Mouse (Mus musculus) lung, embryonic 15.5 days (tissue): ENCODE data around the gene Wdr54. TPM values are rescaled to one million over a fixed set of nuclear protein-coding genes. Genes with fewer than 3 reads are reported as not detected.

Experiments
- ATAC-seq: fragments of 200-750 bp; cut with Nextera tagmentation; 2 replicates; pipeline ENCODE4 v1.8.0; 2017; ENCODE audit warnings: moderate number of reproducible peaks, borderline replicate concordance; ENCODE audit not compliant: low FRiP score, low TSS enrichment; ENCODE audit errors: extremely low read depth
- H3K27ac ChIP-seq: fragments of 300-500 bp; sonication (generic); 2 replicates; pipeline ENCODE4 v1.5.1; 2015; ENCODE audit warnings: moderate library complexity, mild to moderate bottlenecking, inconsistent platforms
- H3K27me3 ChIP-seq: fragments of 300-500 bp; sonication (generic); 2 replicates; pipeline ENCODE4 v1.6.1; 2015; ENCODE audit warnings: inconsistent platforms
- H3K36me3 ChIP-seq: fragments of 300-500 bp; sonication (generic); 2 replicates; pipeline ENCODE4 v1.6.1; 2015; ENCODE audit warnings: inconsistent platforms
- H3K4me1 ChIP-seq: fragments of 300-500 bp; sonication (generic); 2 replicates; pipeline ENCODE4 v1.6.1; 2015; ENCODE audit warnings: inconsistent platforms
- H3K4me2 ChIP-seq: fragments of 300-500 bp; sonication (generic); 2 replicates; pipeline ENCODE4 v1.6.1; 2015; ENCODE audit warnings: inconsistent platforms, mild to moderate bottlenecking, moderate library complexity
- H3K4me3 ChIP-seq: fragments of 300-500 bp; sonication (generic); 2 replicates; pipeline ENCODE4 v1.5.1; 2015; ENCODE audit warnings: mild to moderate bottlenecking, inconsistent platforms
- H3K9ac ChIP-seq: fragments of 300-500 bp; sonication (generic); 2 replicates; pipeline ENCODE4 v1.6.1; 2015; ENCODE audit warnings: inconsistent platforms
- H3K9me3 ChIP-seq: fragments of 300-500 bp; sonication (generic); 2 replicates; pipeline ENCODE4 v1.6.1; 2016; ENCODE audit warnings: inconsistent platforms
- WGBS: fragments of 180-500 bp; shearing (Covaris S2); methylation state at CpG from one replicate; pipeline ENCODE4 v1.1.7; 2015; 5-methylcytosine and 5-hydroxymethylcytosine counted together
- polyA plus RNA-seq: library from polyadenylated mRNA; unstranded; fragments of >200 nt; fragmentation: Nextera tagmentation; extraction: Ambion mirVana; gene quantifications from 2 replicates; pipeline ENCODE4 v1.2.1, GENCODE M21; 2015

Gene Wdr54
- polyA plus RNA-seq, 1 experiment from 2014 or later = 5.0 TPM

- WGBS = under 1% methylated on average over 47 of the region's 52 CpGs
- peak overlapping the region; percentile 73 for H3K4me3 ChIP-seq
- peaks cover 26% of the 10 kb centered on the region for H3K36me3 ChIP-seq
- H3K9me3 ChIP-seq = no peaks in the 10 kb centered on the region
- H3K4me2 ChIP-seq = peak overlapping the region; percentile 97
- ATAC-seq = peak; percentile 1; the same call in 1 of the 2 replicates
- no peaks in the 10 kb centered on the region for H3K27me3 ChIP-seq
- H3K9ac ChIP-seq = peak overlapping the region; percentile 85
- peaks cover 44% of the 10 kb centered on the region for H3K4me1 ChIP-seq
- H3K27ac ChIP-seq = peak overlapping the region; percentile 98
Observed at GRCm38 (mm10) chr6:83121863-83122710, 34.1 kb downstream of the Wdr54 start.

GRCm38 (mm10) chr6:83120930-83121862, 35.0 kb downstream of the Wdr54 start, which contains the start of gene Wbp1:
Gene Wbp1 (minus strand): TSS chr6:83121559.
- no peaks in the 10 kb centered on the region for H3K27me3 ChIP-seq
- H3K4me2 ChIP-seq = peak within 1 kb of the TSS; percentile 97
- peak within 1 kb of the TSS; percentile 85 for H3K9ac ChIP-seq
- peak within 1 kb of the TSS; percentile 98 for H3K27ac ChIP-seq
- no peaks in the 10 kb centered on the region for H3K9me3 ChIP-seq
- H3K4me1 ChIP-seq = peaks cover 52% of the 10 kb centered on the region
- H3K4me3 ChIP-seq = peak within 1 kb of the TSS; percentile 73
- ATAC-seq = peak; percentile 95
- WGBS = under 1% methylated on average over 38 of the region's 38 CpGs
- H3K36me3 ChIP-seq = peaks cover 26% of the 10 kb centered on the region

GRCm38 (mm10) chr6:83119734-83120051, 36.5 kb downstream of the Wdr54 start:
- ATAC-seq = no peak
- H3K4me3 ChIP-seq = peak overlapping the region; percentile 73
- H3K27me3 ChIP-seq = no peaks in the 10 kb centered on the region
- peaks cover 56% of the 10 kb centered on the region for H3K4me1 ChIP-seq
- H3K27ac ChIP-seq = no peak overlapping the region
- peak overlapping the region; percentile 85 for H3K9ac ChIP-seq
- H3K9me3 ChIP-seq = no peaks in the 10 kb centered on the region
- H3K4me2 ChIP-seq = peak overlapping the region; percentile 97
- peaks cover 26% of the 10 kb centered on the region for H3K36me3 ChIP-seq
- WGBS = 60% methylated on average over 7 of the region's 7 CpGs

GRCm38 (mm10) chr6:83118825-83119733, 37.1 kb downstream of the Wdr54 start:
- 69% methylated on average over 14 of the region's 14 CpGs for WGBS
- no peak overlapping the region for H3K9ac ChIP-seq
- no peak overlapping the region for H3K4me3 ChIP-seq
- no peak overlapping the region for H3K27ac ChIP-seq
- no peaks in the 10 kb centered on the region for H3K9me3 ChIP-seq
- peaks cover 55% of the 10 kb centered on the region for H3K4me1 ChIP-seq
- no peak for ATAC-seq
- peaks cover 26% of the 10 kb centered on the region for H3K36me3 ChIP-seq
- H3K4me2 ChIP-seq = peak overlapping the region; percentile 97
- no peaks in the 10 kb centered on the region for H3K27me3 ChIP-seq

GRCm38 (mm10) chr6:83118369-83118768, 37.8 kb downstream of the Wdr54 start:
- H3K4me2 ChIP-seq = no peak overlapping the region
- no peak for ATAC-seq
- no peak overlapping the region for H3K9ac ChIP-seq
- H3K27ac ChIP-seq = no peak overlapping the region
- H3K9me3 ChIP-seq = no peaks in the 10 kb centered on the region
- H3K4me1 ChIP-seq = peaks cover 51% of the 10 kb centered on the region
- no peak overlapping the region for H3K4me3 ChIP-seq
- H3K36me3 ChIP-seq = peaks cover 26% of the 10 kb centered on the region
- H3K27me3 ChIP-seq = no peaks in the 10 kb centered on the region
- 71% methylated on average over 11 of the region's 11 CpGs for WGBS

GRCm38 (mm10) chr6:83117616-83118015, 38.6 kb downstream of the Wdr54 start:
- no peak for ATAC-seq
- no peaks in the 10 kb centered on the region for H3K9me3 ChIP-seq
- 88% methylated on average over 13 of the region's 13 CpGs for WGBS
- peaks cover 44% of the 10 kb centered on the region for H3K4me1 ChIP-seq
- peaks cover 26% of the 10 kb centered on the region for H3K36me3 ChIP-seq
- no peak overlapping the region for H3K4me2 ChIP-seq
- no peak overlapping the region for H3K4me3 ChIP-seq
- H3K27me3 ChIP-seq = no peaks in the 10 kb centered on the region
- no peak overlapping the region for H3K9ac ChIP-seq
- H3K27ac ChIP-seq = no peak overlapping the region

GRCm38 (mm10) chr6:83117165-83117438, 39.1 kb downstream of the Wdr54 start:
- no peak overlapping the region for H3K4me3 ChIP-seq
- WGBS = 76% methylated on average over 4 of the region's 4 CpGs
- peak overlapping the region; percentile 0; the same call in 1 of the 2 replicates for H3K27ac ChIP-seq
- H3K9me3 ChIP-seq = no peaks in the 10 kb centered on the region
- ATAC-seq = no peak
- no peaks in the 10 kb centered on the region for H3K27me3 ChIP-seq
- H3K4me2 ChIP-seq = no peak overlapping the region
- H3K9ac ChIP-seq = no peak overlapping the region
- peaks cover 39% of the 10 kb centered on the region for H3K4me1 ChIP-seq
- H3K36me3 ChIP-seq = peaks cover 26% of the 10 kb centered on the region

GRCm38 (mm10) chr6:83116373-83117164, 39.6 kb downstream of the Wdr54 start:
- 63% methylated on average over 11 of the region's 11 CpGs for WGBS

GRCm38 (mm10) chr6:83115682-83116372, 40.4 kb downstream of the Wdr54 start:
- Histone ChIP-seq H3K9ac (peak overlapping the region; percentile 96), H3K9me3 (no peaks in the 10 kb centered on the region), H3K4me2 (peak overlapping the region; percentile 96), H3K36me3 (peaks cover 32% of the 10 kb centered on the region), H3K4me3 (peak overlapping the region; percentile 94), H3K27ac (peak overlapping the region; percentile 84), H3K4me1 (peaks cover 37% of the 10 kb centered on the region), H3K27me3 (no peaks in the 10 kb centered on the region)
- under 1% methylated on average over 48 of the region's 48 CpGs for WGBS
- ATAC-seq = peak; percentile 43

More at GRCm38 (mm10) chr6:83116373-83117164, 39.6 kb downstream of the Wdr54 start:
- peaks cover 37% of the 10 kb centered on the region for H3K4me1 ChIP-seq
- peak overlapping the region; percentile 84; the same call in 1 of the 2 replicates for H3K27ac ChIP-seq
- H3K9ac ChIP-seq = peak overlapping the region; percentile 96
- H3K4me2 ChIP-seq = peak overlapping the region; percentile 96
- no peaks in the 10 kb centered on the region for H3K9me3 ChIP-seq
- H3K4me3 ChIP-seq = peak overlapping the region; percentile 94
- H3K27me3 ChIP-seq = no peaks in the 10 kb centered on the region
- no peak for ATAC-seq
- H3K36me3 ChIP-seq = peaks cover 26% of the 10 kb centered on the region

GRCm38 (mm10) chr6:83115011-83115671, 41.1 kb downstream of the Wdr54 start, which contains the start of gene Mogs:
Gene Mogs (plus strand): TSS chr6:83115496.
- H3K4me1 ChIP-seq = peaks cover 34% of the 10 kb centered on the region
- peak within 1 kb of the TSS; percentile 96 for H3K9ac ChIP-seq
- peak within 1 kb of the TSS; percentile 94 for H3K4me3 ChIP-seq
- no peaks in the 10 kb centered on the region for H3K27me3 ChIP-seq
- H3K4me2 ChIP-seq = peak within 1 kb of the TSS; percentile 96
- WGBS = 1% methylated on average over 47 of the region's 58 CpGs
- peak; percentile 87 for ATAC-seq
- peaks cover 38% of the 10 kb centered on the region for H3K36me3 ChIP-seq
- H3K27ac ChIP-seq = peak within 1 kb of the TSS; percentile 84
- H3K9me3 ChIP-seq = no peaks in the 10 kb centered on the region
